Mouse (Mus musculus) heart, adult 2 months (tissue): ENCODE measurements around the gene Zfr2. TPM values are rescaled to one million over a fixed set of nuclear protein-coding genes. Genes with fewer than 3 reads are reported as not detected.

Experiments
- DNase-seq, 2 experiments: peaks; one replicate each; pipeline ENCODE4 v3.0.0; 2021
- H3K27ac ChIP-seq: fragments of 200-600 bp; 2 replicates; pipeline ENCODE4 v1.8.1; 2022
- H3K27me3 ChIP-seq: fragments of 200-500 bp; 2 replicates; pipeline ENCODE4 v1.6.1; 2012; ENCODE audit warnings: mild to moderate bottlenecking, low read length, inconsistent platforms, mixed read lengths; ENCODE audit not compliant: control insufficient read depth, insufficient read depth
- H3K36me3 ChIP-seq: fragments of 200-500 bp; 2 replicates; pipeline ENCODE4 v1.6.1; 2012; ENCODE audit warnings: low read length, inconsistent platforms; ENCODE audit not compliant: control insufficient read depth, insufficient read depth
- H3K4me1 ChIP-seq: fragments of 200-500 bp; 2 replicates; pipeline ENCODE4 v1.6.1; 2011; ENCODE audit warnings: low read length; ENCODE audit not compliant: control insufficient read depth, insufficient read depth
- H3K4me3 ChIP-seq: fragments of 200-600 bp; 2 replicates; pipeline ENCODE4 v1.8.1; 2022
- H3K79me2 ChIP-seq: fragments of 200-500 bp; replicated peaks from 2 replicates; pipeline ENCODE4 v1.6.1; 2012; ENCODE audit warnings: mild to moderate bottlenecking, inconsistent platforms, low read length, moderate library complexity, mixed read lengths; ENCODE audit not compliant: control insufficient read depth, insufficient read depth
- H3K9ac ChIP-seq: fragments of 200-500 bp; 2 replicates; pipeline ENCODE4 v1.6.1; 2012; ENCODE audit warnings: low read depth, mild to moderate bottlenecking, control low read depth, inconsistent platforms, low read length, mixed read lengths
- CTCF ChIP-seq: fragments of 200-600 bp; IDR thresholded peaks from 2 replicates; pipeline ENCODE4 v1.8.1; 2022; ENCODE audit warnings: antibody characterized with exemption, mild to moderate bottlenecking, moderate library complexity
- EP300 ChIP-seq: fragments of 200-500 bp; IDR thresholded peaks from 2 replicates; pipeline ENCODE4 v1.6.1; 2011; ENCODE audit warnings: low read depth, low read length, control low read depth; ENCODE audit not compliant: insufficient read depth
- POLR2A ChIP-seq: fragments of 200-500 bp; IDR thresholded peaks from 2 replicates; pipeline ENCODE4 v1.6.1; 2011; ENCODE audit warnings: mild to moderate bottlenecking, low read depth, low read length, control low read depth; ENCODE audit not compliant: insufficient read depth
- WGBS: fragments of 180-500 bp; shearing (Covaris S2); methylation state at CpG from one replicate; pipeline ENCODE4 v1.1.7; 2018; 5-methylcytosine and 5-hydroxymethylcytosine counted together
- intact Hi-C: fragments of 180-260 bp; cut with DNase I; formaldehyde crosslinking; loops from one replicate; pipeline ENCODE4 v1.15.1; 2025
- long read RNA-seq: library from polyadenylated mRNA; stranded (forward); transcript quantifications from one replicate; pipeline ENCODE4 v2.0.0, GENCODE M21; 2021
- polyA plus RNA-seq: library from polyadenylated mRNA; depleted of rRNA; stranded (reverse); fragments of >200 nt; gene quantifications from 2 replicates; pipeline ENCODE4 v1.2.3, GENCODE M21; 2012; rRNA removed
- total RNA-seq, 2 experiments: library from RNA; stranded (reverse); gene quantifications; 2 replicates each; pipeline ENCODE4 v1.2.3; 2021

The Zfr2 gene
- total RNA-seq (1 to 10 TPM; 1.8 to 2.0 TPM), polyA plus RNA-seq (5.0 and 6.3 TPM in 2 replicates)
- long read RNA-seq, partial matches to known transcripts: 0 of 3 reads
- long read RNA-seq, other reads (novel, unspliced or antisense): 2 of 3 reads

DNA sequence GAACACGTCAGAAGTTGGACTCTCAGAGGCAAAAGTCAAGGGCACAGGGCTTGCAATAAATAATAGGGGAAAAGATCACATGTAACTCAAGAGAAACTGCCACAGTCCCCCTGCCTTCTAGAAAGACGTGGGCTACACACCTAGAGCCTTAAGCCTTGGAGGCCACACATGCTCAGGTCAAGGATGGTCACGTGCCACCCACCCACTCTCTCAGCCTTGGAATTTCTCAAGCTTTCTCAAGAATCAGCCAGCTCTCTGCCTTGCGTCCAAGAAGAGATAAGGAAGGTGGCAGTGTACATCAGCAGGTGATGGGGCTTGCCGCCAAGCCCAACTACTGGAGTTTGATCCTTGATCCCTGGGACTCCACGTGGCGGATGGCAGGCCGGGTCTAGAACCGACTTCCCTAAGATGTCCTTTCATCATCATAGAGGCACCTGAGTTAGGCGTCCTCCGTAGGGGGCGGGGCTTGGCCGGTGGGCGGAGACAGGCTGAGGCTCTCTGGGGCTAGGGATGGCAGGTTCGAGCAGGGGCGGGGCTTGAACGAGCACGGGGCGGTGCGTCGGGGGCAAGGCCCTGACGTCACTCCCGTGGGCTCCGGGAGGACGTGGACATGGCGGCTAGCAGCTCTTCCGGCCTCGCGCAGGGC is at the start of gene Zfr2:
Gene Zfr2, plus strand, starts transcription at position 576 of the 646 bp plus-strand sequence.
- H3K4me3 ChIP-seq: peak within 1 kb of the TSS; percentile 67
- TF ChIP-seq POLR2A (peak; percentile 57; the same call in 1 of the 2 replicates), CTCF (no peak)
- H3K27me3 ChIP-seq: peaks cover 4% of the 10 kb centered on the region; the same call in 1 of the 2 replicates
- DNase-seq: peak; percentile 84 to 87
- H3K79me2 ChIP-seq: no peaks in the 10 kb centered on the region
- no peaks in the 10 kb centered on the region for H3K36me3 ChIP-seq
- H3K9ac ChIP-seq: peak within 1 kb of the TSS; percentile 76
- H3K27ac ChIP-seq: no peak within 1 kb of the TSS; the same call in 1 of the 2 replicates
- 10% methylated on average over 29 of the region's 29 CpGs for WGBS
- intact Hi-C loops: no loop called here
- H3K4me1 ChIP-seq: peaks cover 2% of the 10 kb centered on the region

DNA sequence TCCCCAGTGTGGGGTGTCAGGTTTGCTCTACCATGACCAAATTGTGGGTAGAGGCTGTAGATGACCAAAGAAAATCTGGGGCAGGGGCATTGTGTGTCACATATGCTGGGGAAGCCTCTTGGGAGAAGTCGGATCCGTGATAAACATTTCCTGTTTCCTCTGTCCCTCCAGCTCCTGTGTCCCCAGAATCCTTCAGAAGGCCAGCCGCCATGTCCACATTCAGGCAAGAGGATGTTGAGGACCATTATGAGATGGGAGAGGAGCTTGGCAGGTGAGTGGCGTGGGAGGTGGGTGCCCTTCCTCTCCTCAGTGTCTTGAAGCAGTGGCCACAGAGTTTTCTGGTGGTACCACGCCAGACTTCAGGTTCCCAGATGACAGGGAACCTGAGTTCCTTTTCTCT is 49.1 kb upstream of the Zfr2 start, which contains the start of gene 4930442H23Rik:
Gene 4930442H23Rik, minus strand, starts transcription at position 45 of the 400 bp plus-strand sequence.
- intact Hi-C loops: no loop called here
- Histone ChIP-seq H3K9ac (peak within 1 kb of the TSS; percentile 79), H3K79me2 (peaks cover 2% of the 10 kb centered on the region; the same call in 1 of the 2 replicates), H3K4me1 (peaks cover 8% of the 10 kb centered on the region), H3K36me3 (no peaks in the 10 kb centered on the region), H3K27me3 (no peaks in the 10 kb centered on the region), H3K4me3 (peak within 1 kb of the TSS; percentile 69), H3K27ac (peak within 1 kb of the TSS; percentile 95)
- no peak for DNase-seq
- TF ChIP-seq EP300 (no peak), CTCF (no peak), POLR2A (no peak)
- WGBS: 56% methylated on average over 5 of the region's 5 CpGs

DNA sequence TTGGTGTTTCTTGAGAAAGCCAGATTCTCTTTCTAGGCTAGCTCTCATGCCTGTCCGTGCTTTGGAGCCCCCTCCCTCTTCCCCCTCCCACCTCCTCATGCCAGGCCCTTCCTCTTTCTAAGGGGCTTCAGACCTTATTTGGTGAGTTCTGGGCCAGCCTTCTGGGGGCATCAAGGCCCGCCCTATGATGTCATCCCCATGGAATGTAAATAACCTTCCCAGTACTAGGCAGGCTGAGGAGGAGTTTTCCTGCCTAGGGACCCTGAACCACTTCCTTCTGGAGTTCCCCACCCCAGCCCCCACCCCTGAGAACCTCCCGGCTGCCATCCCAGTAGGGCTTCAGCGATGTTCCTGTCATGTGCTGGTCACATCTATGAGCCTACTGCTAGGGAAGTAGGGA is 48.2 kb upstream of the Zfr2 start:
- Histone ChIP-seq H3K79me2 (0 out of 2 replicates have a peak, but pooled peaks cover 2% of the 10 kb centered on the region), H3K4me1 (peaks cover 7% of the 10 kb centered on the region), H3K4me3 (no peak overlapping the region), H3K36me3 (no peaks in the 10 kb centered on the region), H3K27ac (peak overlapping the region; percentile 15; the same call in 1 of the 2 replicates), H3K27me3 (no peaks in the 10 kb centered on the region), H3K9ac (no peak overlapping the region)
- no peak for DNase-seq
- WGBS: 15% methylated on average over 4 of the region's 4 CpGs
- TF ChIP-seq POLR2A: no peak
- TF ChIP-seq CTCF: no peak
- no peak for TF ChIP-seq EP300
- intact Hi-C loops: no loop called here

DNA sequence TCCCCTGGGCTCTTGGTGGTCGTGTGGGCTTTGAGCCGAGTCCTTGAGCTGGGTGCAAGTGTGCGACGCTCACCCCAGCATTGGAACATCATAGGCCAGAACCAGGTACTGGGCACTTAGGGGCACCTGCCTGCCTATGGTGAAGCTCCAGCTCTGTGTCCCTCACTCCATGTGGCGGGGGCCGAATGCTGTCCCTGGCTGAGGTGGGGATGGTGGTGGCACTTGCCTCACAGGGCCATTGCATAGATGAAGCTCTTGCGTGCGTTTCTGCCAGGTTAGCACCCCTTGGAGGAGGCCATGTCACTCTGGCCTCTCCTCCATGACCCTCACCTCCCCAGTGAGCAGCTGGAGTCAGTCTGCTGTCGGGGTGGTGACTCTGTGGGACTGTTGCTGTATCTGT is 45.8 kb upstream of the Zfr2 start:
- TF ChIP-seq CTCF (no peak), EP300 (no peak), POLR2A (no peak)
- no peak overlapping the region for H3K27ac ChIP-seq
- H3K27me3 ChIP-seq: no peaks in the 10 kb centered on the region
- no peak for DNase-seq
- intact Hi-C loops: no loop called here
- WGBS: 92% methylated on average over 9 of the region's 9 CpGs
- peaks cover 7% of the 10 kb centered on the region for H3K4me1 ChIP-seq
- no peak overlapping the region for H3K9ac ChIP-seq
- 0 out of 2 replicates have a peak, but pooled peaks cover 2% of the 10 kb centered on the region for H3K79me2 ChIP-seq
- no peak overlapping the region for H3K4me3 ChIP-seq
- no peaks in the 10 kb centered on the region for H3K36me3 ChIP-seq

DNA sequence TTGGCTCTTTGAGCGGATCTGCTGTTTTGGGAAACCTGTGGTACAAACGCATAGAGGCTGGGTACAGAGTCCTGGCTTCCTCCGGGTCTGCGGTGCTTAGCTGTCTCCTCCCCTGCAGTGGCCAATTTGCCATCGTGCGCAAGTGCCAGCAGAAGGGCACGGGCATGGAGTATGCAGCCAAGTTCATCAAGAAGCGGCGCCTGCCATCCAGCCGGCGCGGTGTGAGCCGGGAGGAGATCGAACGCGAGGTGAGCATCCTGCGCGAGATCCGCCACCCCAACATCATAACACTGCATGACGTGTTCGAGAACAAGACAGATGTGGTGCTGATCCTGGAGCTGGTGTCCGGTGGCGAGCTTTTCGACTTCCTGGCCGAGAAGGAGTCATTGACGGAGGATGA is 43.1 kb upstream of the Zfr2 start:
- no peaks in the 10 kb centered on the region for H3K27me3 ChIP-seq
- no peaks in the 10 kb centered on the region for H3K36me3 ChIP-seq
- DNase-seq: no peak
- no peak overlapping the region for H3K27ac ChIP-seq
- no peak overlapping the region for H3K4me3 ChIP-seq
- intact Hi-C loops: no loop called here
- 0 out of 2 replicates have a peak, but pooled peaks cover 2% of the 10 kb centered on the region for H3K79me2 ChIP-seq
- peaks cover 7% of the 10 kb centered on the region for H3K4me1 ChIP-seq
- TF ChIP-seq EP300: no peak
- TF ChIP-seq CTCF: no peak
- TF ChIP-seq POLR2A: no peak
- no peak overlapping the region for H3K9ac ChIP-seq
- 86% methylated on average over 26 of the region's 26 CpGs for WGBS

DNA sequence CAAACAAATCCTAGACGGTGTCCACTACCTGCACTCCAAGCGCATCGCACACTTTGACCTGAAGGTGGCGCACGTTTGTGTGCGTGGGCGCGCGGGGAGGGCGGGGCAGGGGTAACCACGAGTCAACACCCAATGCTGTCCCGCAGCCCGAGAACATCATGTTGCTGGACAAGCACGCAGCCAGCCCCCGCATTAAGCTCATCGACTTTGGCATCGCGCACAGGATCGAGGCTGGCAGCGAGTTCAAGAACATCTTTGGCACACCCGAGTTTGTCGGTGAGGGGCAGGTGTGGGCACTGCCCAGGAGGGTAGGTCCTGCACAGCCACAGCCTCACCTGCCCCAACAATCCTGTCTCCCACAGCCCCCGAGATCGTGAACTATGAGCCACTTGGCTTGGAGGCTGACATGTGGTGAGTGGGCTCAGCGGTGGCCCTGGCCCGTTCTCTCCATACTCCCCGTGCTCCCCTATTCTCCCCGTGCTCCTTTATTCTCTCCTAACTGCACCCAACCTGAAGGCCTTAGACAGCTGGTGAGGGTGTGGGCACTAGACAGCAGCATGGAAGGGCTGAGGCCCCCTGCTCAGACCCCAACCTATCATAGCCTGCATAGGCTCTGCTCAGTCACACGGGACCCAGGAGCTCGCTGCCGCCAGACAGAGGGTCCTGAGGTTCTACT is 42.6 kb upstream of the Zfr2 start:
- DNase-seq: peak in 1 of 2 experiments; percentile 32
- TF ChIP-seq EP300 (no peak), POLR2A (no peak), CTCF (peak; percentile 58)
- 67% methylated on average over 31 of the region's 31 CpGs for WGBS
- Histone ChIP-seq H3K9ac (no peak overlapping the region), H3K4me1 (peaks cover 5% of the 10 kb centered on the region), H3K79me2 (0 out of 2 replicates have a peak, but pooled peaks cover 2% of the 10 kb centered on the region), H3K36me3 (no peaks in the 10 kb centered on the region), H3K27ac (no peak overlapping the region; the same call in 1 of the 2 replicates), H3K27me3 (no peaks in the 10 kb centered on the region; the same call in 1 of the 2 replicates), H3K4me3 (no peak overlapping the region)
- intact Hi-C loops: no loop called here
